Comparison of ENCODE assay signal across 20 mouse cellular contexts in the genomic region with DNA sequence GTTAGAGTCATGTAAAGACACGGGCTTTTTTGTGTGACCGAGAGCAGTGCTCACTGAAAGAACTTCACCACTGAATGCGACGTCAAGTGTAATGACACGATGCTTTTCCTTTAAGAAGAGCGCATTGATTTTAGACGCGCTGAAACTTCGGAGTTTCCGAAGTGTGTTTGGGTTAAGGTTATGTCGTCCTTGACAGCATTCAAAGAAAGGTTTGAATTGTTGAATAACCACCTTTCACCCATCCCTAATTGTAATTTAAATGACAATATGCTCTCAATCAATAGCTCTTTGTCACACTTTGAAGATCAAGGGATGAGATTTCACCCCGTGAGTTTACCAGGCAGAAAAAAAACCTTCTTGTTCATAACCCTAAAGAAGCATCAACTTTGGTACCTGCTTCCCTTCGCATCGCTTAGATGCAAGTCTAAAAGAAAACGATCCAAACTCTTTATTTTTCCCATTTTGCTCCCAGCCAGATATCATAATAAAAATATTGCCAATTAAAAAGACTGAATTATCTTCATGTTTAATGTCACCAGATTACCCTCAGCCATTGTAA.
DNase-seq lines count a peak whose midpoint lies in the region; ATAC-seq lines count a peak whose summit lies in the region.
"Had no signal": no experiment of that assay in that cellular context is flagged by ENCODE, and none has a peak within 500 bp of the region (broad histone marks: within the 10 kb centered on the region; RNA-seq: fewer than 3 reads in every experiment).

No protein-coding gene starts in this region.

- no peak for ATAC-seq in neural tube, embryonic 12.5 days (ENCODE audit: low FRiP score, low read depth)
- no peak for ATAC-seq in hindbrain, embryonic 14.5 days (ENCODE audit: low FRiP score)
- ATAC-seq in midbrain, embryonic 14.5 days (ENCODE audit: low FRiP score, low TSS enrichment) = no peak

- peak overlapping the region; percentile 7; the same call in 1 of the 2 replicates for H3K4me2 ChIP-seq in neural tube, embryonic 12.5 days (replicated peaks)
- peak overlapping the region; percentile 25 for H3K4me2 ChIP-seq in hindbrain, embryonic 14.5 days (replicated peaks)
- H3K4me2 ChIP-seq in midbrain, embryonic 14.5 days (ENCODE audit: low read length) = peak overlapping the region; percentile 38
- H3K4me2 ChIP-seq: heart, embryonic 13.5 days; limb, embryonic 12.5 days had no signal

- H3K9me3 ChIP-seq in neural tube, embryonic 12.5 days = no peaks in the 10 kb centered on the region
- no peaks in the 10 kb centered on the region for H3K9me3 ChIP-seq in hindbrain, embryonic 14.5 days (ENCODE audit: control insufficient read depth, low read length)
- no peaks in the 10 kb centered on the region for H3K9me3 ChIP-seq in midbrain, embryonic 14.5 days (ENCODE audit: control insufficient read depth, low read length)
- H3K9me3 ChIP-seq: heart, embryonic 13.5 days; limb, embryonic 12.5 days had no signal

- H3K27ac ChIP-seq in neural tube, embryonic 12.5 days = no peak overlapping the region
- no peak overlapping the region for H3K27ac ChIP-seq in hindbrain, embryonic 14.5 days
- no peak overlapping the region for H3K27ac ChIP-seq in midbrain, embryonic 14.5 days (replicated peaks; ENCODE audit: low read depth, low read length)
- H3K27ac ChIP-seq: heart, embryonic 13.5 days; limb, embryonic 12.5 days; liver, embryonic 14.5 days; stomach, postnatal 0 days had no signal

- no peak overlapping the region for H3K4me3 ChIP-seq in neural tube, embryonic 12.5 days
- H3K4me3 ChIP-seq in hindbrain, embryonic 14.5 days (replicated peaks; ENCODE audit: low read length) = no peak overlapping the region
- no peak overlapping the region for H3K4me3 ChIP-seq in midbrain, embryonic 14.5 days (replicated peaks; ENCODE audit: low read depth, low read length)
- H3K4me3 ChIP-seq: heart, embryonic 13.5 days; limb, embryonic 12.5 days had no signal

- H3K36me3 ChIP-seq in neural tube, embryonic 12.5 days = no peaks in the 10 kb centered on the region
- H3K36me3 ChIP-seq in hindbrain, embryonic 14.5 days (replicated peaks; ENCODE audit: control insufficient read depth, insufficient read depth) = no peaks in the 10 kb centered on the region
- no peaks in the 10 kb centered on the region for H3K36me3 ChIP-seq in midbrain, embryonic 14.5 days (ENCODE audit: control insufficient read depth, insufficient read depth, low read length)
- H3K36me3 ChIP-seq: heart, embryonic 13.5 days; limb, embryonic 12.5 days had no signal

- no peaks in the 10 kb centered on the region for H3K27me3 ChIP-seq in neural tube, embryonic 12.5 days (replicated peaks)
- H3K27me3 ChIP-seq in hindbrain, embryonic 14.5 days (ENCODE audit: control insufficient read depth, insufficient read depth, low read length) = peaks cover 14% of the 10 kb centered on the region
- no peaks in the 10 kb centered on the region; the same call in 1 of the 2 replicates for H3K27me3 ChIP-seq in midbrain, embryonic 14.5 days (ENCODE audit: control insufficient read depth, insufficient read depth, low read length)
- H3K27me3 ChIP-seq: heart, embryonic 13.5 days had no signal

- WGBS in neural tube, embryonic 12.5 days = 28% methylated on average over 15 of the region's 15 CpGs
- WGBS in hindbrain, embryonic 14.5 days = 17% methylated on average over 15 of the region's 15 CpGs
- 8% methylated on average over 15 of the region's 15 CpGs for WGBS in midbrain, embryonic 14.5 days

- H3K4me1 ChIP-seq in neural tube, embryonic 12.5 days = peaks cover 7% of the 10 kb centered on the region; the same call in 1 of the 2 replicates
- peaks cover 6% of the 10 kb centered on the region; the same call in 1 of the 2 replicates for H3K4me1 ChIP-seq in hindbrain, embryonic 14.5 days (replicated peaks; ENCODE audit: control insufficient read depth, insufficient read depth, low read length)
- peaks cover 6% of the 10 kb centered on the region; the same call in 1 of the 2 replicates for H3K4me1 ChIP-seq in midbrain, embryonic 14.5 days (ENCODE audit: control insufficient read depth, insufficient read depth, low read length)
- H3K4me1 ChIP-seq: heart, embryonic 13.5 days had no signal

- H3K9ac ChIP-seq in neural tube, embryonic 12.5 days = no peak overlapping the region
- no peak overlapping the region for H3K9ac ChIP-seq in hindbrain, embryonic 14.5 days
- H3K9ac ChIP-seq in midbrain, embryonic 14.5 days (replicated peaks; ENCODE audit: low read length) = no peak overlapping the region
- H3K9ac ChIP-seq: heart, embryonic 13.5 days; limb, embryonic 12.5 days; liver, embryonic 14.5 days had no signal

- intact Hi-C loops in left cerebral cortex, postnatal 25 days (cut with DNase I) = loop anchor here (5.0 to 10.0 kb wide), 5 partner anchors 395 to 1070 kb away; no protein-coding TSS in a partner anchor

- DNase-seq in neural tube, embryonic 10.5 days (ENCODE audit: extremely low spot score, low spot score) = no peak
- no peak for DNase-seq in hindbrain, embryonic 14.5 days (ENCODE audit: low spot score)
- peak; percentile 32 for DNase-seq in midbrain, embryonic 14.5 days
- DNase-seq in spleen, postnatal 4 days (ENCODE audit: low spot score in 2 of 2) = no peak
- no peak for DNase-seq in left cerebral cortex, postnatal 25 days (ENCODE audit: low spot score in 2 of 2)
- DNase-seq in gastrocnemius, postnatal 10 days = no peak
- DNase-seq: adrenal gland, adult 8-10 months; B cell, adult 2 months; cerebellum, postnatal 14 days; heart, postnatal 4 days; kidney, adult 9 months; kidney, postnatal 4 days; lung, postnatal 14 days; right cerebral cortex, adult 18-20 months; thymus, postnatal 36 days had no signal
